Mouse (Mus musculus): ENCODE data around the gene Gm21778.
"Not testable (repeated sequence)": the region's sequence is repeated elsewhere in the genome, so short reads cannot be mapped to it uniquely, and the experiment has no call there.

The Gm21778 gene

GRCm38 (mm10) chrY:5942160-5942559 lies at the start of gene Gm21778:
TSS of gene Gm21778 (plus strand) at chrY:5942460.
- not testable (repeated sequence) for DNase-seq (ENCODE audit: low read depth, low spot score)
